Mouse (Mus musculus) midbrain, embryonic 16.5 days (tissue): ENCODE results near the gene Trim7. TPM values are rescaled to one million over a fixed set of nuclear protein-coding genes. Genes with fewer than 3 reads are reported as not detected.
"Not testable (repeated sequence)": the region's sequence is repeated elsewhere in the genome, so short reads cannot be mapped to it uniquely, and the experiment has no call there.

Experiments used
- ATAC-seq: fragments of 200-750 bp; cut with Nextera tagmentation; 2 replicates; pipeline ENCODE4 v1.8.0; 2017; ENCODE audit warnings: moderate TSS enrichment
- H3K27ac ChIP-seq: fragments of 300-500 bp; sonication (generic); 2 replicates; pipeline ENCODE4 v1.5.1; 2014; ENCODE audit warnings: mild to moderate bottlenecking, low read length, mixed read lengths
- H3K27me3 ChIP-seq: fragments of 300-500 bp; sonication (generic); 2 replicates; pipeline ENCODE4 v1.6.1; 2014; ENCODE audit warnings: low read depth, low read length, mixed read lengths; ENCODE audit not compliant: control insufficient read depth, insufficient read depth
- H3K36me3 ChIP-seq: fragments of 300-500 bp; sonication (generic); 2 replicates; pipeline ENCODE4 v1.6.1; 2014; ENCODE audit warnings: mild to moderate bottlenecking, low read length, moderate library complexity, mixed read lengths; ENCODE audit not compliant: control insufficient read depth, insufficient read depth
- H3K4me1 ChIP-seq: fragments of 300-500 bp; sonication (generic); 2 replicates; pipeline ENCODE4 v1.6.1; 2014; ENCODE audit warnings: mild to moderate bottlenecking, low read length, mixed read lengths; ENCODE audit not compliant: control insufficient read depth, insufficient read depth
- H3K4me2 ChIP-seq: fragments of 300-500 bp; sonication (generic); 2 replicates; pipeline ENCODE4 v1.6.1; 2014; ENCODE audit warnings: mild to moderate bottlenecking, low read length, mixed read lengths
- H3K4me3 ChIP-seq: fragments of 300-500 bp; sonication (generic); 2 replicates; pipeline ENCODE4 v1.5.1; 2014; ENCODE audit warnings: low read depth, mild to moderate bottlenecking, low read length, moderate library complexity, mixed read lengths
- H3K9ac ChIP-seq: fragments of 300-500 bp; sonication (generic); 2 replicates; pipeline ENCODE4 v1.6.1; 2014; ENCODE audit warnings: low read depth, low read length, mixed read lengths
- H3K9me3 ChIP-seq: fragments of 300-500 bp; sonication (generic); replicated peaks from 2 replicates; pipeline ENCODE4 v1.6.1; 2014; ENCODE audit warnings: mild to moderate bottlenecking, low read length, mixed read lengths; ENCODE audit not compliant: control insufficient read depth, poor library complexity, severe bottlenecking
- WGBS: fragments of 180-500 bp; shearing (Covaris S2); extraction: QIAGEN DNeasy Blood & Tissue Kit; methylation state at CpG from one replicate; pipeline ENCODE4 v1.1.7; 2014; 5-methylcytosine and 5-hydroxymethylcytosine counted together
- polyA plus RNA-seq: library from polyadenylated mRNA; unstranded; fragments of >200 nt; fragmentation: Nextera tagmentation; extraction: Ambion mirVana; gene quantifications from 2 replicates; pipeline ENCODE4 v1.2.1, GENCODE M21; 2015

Trim7 gene
- polyA plus RNA-seq, 1 experiment from 2014 or later, result 3.6 TPM

DNA sequence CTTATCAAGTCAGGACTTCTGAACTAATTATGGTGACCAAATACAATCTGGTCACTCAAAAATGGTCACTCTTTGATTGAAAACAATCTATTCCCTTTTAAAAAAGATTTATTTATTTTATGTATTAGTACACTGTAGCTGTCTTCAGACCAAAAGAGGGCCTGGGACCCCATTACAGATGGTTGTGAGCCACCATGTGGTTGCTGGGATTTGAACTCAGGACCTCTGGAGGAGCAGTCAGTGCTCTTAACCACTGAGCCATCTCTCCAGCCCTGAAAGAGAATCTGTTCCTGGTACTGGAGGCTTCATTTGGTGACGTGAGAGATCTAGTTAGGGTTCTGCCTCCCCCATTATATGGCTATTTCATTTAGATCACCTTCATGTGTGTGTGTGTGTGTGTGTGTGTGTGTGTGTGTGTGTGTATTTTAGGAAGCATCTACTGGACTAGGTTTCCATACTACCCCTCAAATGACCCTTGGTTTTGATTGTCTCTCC is 49.5 kb downstream of the Trim7 start:
- H3K4me3 ChIP-seq, H3K4me2 ChIP-seq, H3K27ac ChIP-seq, H3K27me3 ChIP-seq, ATAC-seq, H3K9ac ChIP-seq, H3K36me3 ChIP-seq, H3K9me3 ChIP-seq, H3K4me1 ChIP-seq: not testable (repeated sequence)
- WGBS, result 65% methylated on average over 1 of the region's 1 CpGs

DNA sequence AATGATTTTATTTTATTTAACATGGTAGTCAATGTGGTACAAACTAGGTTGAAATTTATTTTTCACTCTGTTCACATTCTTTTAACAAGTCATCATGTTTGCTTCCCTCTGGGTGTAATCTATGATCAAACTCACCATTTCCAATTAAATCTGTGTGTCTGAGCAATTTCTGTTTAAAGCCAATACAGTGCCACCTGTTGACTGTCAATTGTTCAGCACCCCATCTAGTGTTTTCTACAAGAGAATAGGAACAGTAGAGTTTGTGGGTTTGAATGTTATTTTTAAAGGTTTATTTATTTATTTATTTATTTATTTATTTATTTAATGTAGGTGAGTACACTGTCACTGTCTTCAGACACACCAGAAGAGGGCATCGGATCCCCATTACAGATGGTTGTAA is 50.7 kb downstream of the Trim7 start:
- no peak for ATAC-seq

DNA sequence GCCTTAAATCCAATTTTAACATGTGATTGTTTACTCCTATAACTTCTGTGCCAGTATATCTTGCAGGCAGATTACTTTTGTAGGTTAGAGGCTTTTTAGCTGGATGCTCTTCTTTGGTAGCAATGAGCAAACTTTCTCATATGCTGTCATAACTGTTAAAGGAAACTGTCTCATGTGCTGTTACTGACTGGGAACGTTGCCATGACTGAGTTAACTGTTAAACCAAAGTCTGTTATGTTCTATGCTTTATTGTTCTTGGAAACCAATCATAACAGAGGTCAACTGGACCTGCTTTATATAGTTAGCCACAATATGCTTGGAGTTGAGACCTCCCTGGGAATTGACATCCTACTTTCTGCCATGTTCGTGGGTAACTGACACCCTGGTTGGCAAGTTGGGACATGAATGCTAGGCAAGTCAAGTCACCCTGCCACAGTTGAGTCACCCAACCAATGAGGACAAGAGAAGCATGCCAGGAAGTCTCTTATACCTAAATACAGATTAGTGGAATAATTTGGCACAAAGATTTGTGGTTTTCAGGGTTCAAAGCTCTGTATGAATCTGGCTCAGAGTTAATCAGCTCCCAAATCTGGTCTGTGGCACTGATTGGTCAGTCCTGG is 73.0 kb downstream of the Trim7 start:
- Histone ChIP-seq H3K9ac (no peak overlapping the region), H3K27me3 (no peaks in the 10 kb centered on the region), H3K9me3 (no peaks in the 10 kb centered on the region), H3K36me3 (no peaks in the 10 kb centered on the region), H3K4me2 (no peak overlapping the region), H3K27ac (no peak overlapping the region), H3K4me3 (no peak overlapping the region), H3K4me1 (no peaks in the 10 kb centered on the region)
- 80% methylated on average over 2 of the region's 2 CpGs for WGBS
- no peak for ATAC-seq

More for the DNA sequence above, 50.7 kb downstream of the Trim7 start:
- no peak overlapping the region for H3K4me2 ChIP-seq
- H3K9ac ChIP-seq, result no peak overlapping the region
- 89% methylated on average over 1 of the region's 1 CpGs for WGBS
- H3K9me3 ChIP-seq, result no peaks in the 10 kb centered on the region
- H3K4me3 ChIP-seq, result no peak overlapping the region
- no peak overlapping the region for H3K27ac ChIP-seq
- H3K27me3 ChIP-seq, result no peaks in the 10 kb centered on the region
- H3K4me1 ChIP-seq, result peaks cover 2% of the 10 kb centered on the region; the same call in 1 of the 2 replicates
- no peaks in the 10 kb centered on the region for H3K36me3 ChIP-seq

DNA sequence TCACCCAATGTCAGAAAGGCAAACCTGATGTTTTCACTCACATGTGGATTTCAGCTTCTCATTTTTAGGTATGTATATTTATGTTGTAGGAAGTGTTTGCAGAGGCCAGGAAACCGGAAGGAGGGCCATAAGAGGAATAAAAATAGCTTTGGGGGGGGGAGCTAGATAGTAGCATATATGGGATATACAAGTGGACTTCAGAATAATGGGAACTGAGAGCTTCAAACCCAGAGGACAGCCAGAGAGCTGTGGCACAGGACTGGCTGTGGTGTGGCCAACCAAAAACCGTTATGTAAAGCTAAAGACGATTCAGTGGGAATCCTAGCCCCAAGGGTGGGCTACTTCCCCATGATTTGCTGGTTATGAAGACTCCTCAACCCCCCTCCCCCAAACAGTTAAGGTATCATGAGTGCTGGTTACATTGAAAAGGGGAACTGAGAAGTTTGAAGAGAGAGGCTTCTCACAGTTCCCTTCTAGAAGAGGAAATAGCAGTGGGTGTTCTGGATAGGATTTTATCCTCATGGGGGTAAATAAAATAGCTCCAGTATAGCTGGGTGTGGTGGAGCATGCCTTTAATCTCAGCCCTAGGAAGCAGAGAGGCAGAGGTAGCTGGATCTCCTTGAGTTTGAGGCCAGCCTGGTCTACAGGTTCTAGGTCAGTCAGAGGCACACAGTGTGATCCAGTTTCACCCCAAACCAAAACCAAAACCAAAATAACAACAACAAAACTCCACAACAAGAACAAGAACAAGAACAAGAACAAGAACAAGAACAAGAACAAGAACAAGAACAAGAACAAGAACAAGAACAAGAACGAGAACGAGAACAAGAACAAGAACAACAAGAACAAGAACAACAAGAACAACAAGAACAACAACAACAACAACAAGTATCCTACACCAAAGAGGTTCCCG is 75.0 kb downstream of the Trim7 start:
- not testable (repeated sequence) for H3K4me2 ChIP-seq, H3K9me3 ChIP-seq, ATAC-seq, H3K27me3 ChIP-seq, H3K9ac ChIP-seq, H3K27ac ChIP-seq, H3K4me3 ChIP-seq, H3K4me1 ChIP-seq, H3K36me3 ChIP-seq
- 79% methylated on average over 6 of the region's 6 CpGs for WGBS

DNA sequence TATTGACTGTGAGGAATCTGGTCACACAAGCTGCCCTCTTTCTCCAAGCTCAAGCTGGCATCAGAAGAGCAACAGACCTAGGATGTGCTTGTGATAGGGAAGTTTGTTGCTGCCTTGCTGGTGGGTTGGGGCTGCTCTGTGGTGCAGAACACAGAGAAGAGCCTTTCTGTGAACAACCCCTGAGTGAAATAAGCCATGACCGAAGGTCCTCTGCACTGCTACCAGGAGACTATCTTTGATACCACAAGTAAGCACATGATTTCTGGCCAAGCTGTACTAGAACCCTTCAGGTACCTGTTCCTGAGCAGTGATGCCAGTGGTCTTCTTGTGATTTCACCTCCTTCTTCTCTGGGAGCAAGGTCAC is 75.6 kb downstream of the Trim7 start:
- 100% methylated on average over 1 of the region's 1 CpGs for WGBS
- H3K9me3 ChIP-seq, ATAC-seq: not testable (repeated sequence)

More for the DNA sequence above, 75.6 kb downstream of the Trim7 start:
- H3K4me3 ChIP-seq, H3K4me2 ChIP-seq, H3K36me3 ChIP-seq, H3K4me1 ChIP-seq, H3K9ac ChIP-seq, H3K27me3 ChIP-seq, H3K27ac ChIP-seq: not testable (repeated sequence)

Other genes with a start within 250 kb of the Trim7 start
- 347 and 351 TPM in 2 replicates for gene Rack1, start 25.8 kb upstream of the Trim7 start, polyA plus RNA-seq
- 6.7 and 6.9 TPM in 2 replicates for gene Trim41, start 8.8 kb upstream of the Trim7 start, polyA plus RNA-seq
- 1.3 and 1.8 TPM in 2 replicates for gene Gm12184, start 515 bp downstream of the Trim7 start, polyA plus RNA-seq
- gene Irgm1, start 45.5 kb downstream of the Trim7 start, polyA plus RNA-seq, result 2.0 and 2.8 TPM in 2 replicates
- 0.15 and 0.20 TPM in 2 replicates for gene Gm5431, start 76.1 kb downstream of the Trim7 start, polyA plus RNA-seq
- 1.1 and 1.2 TPM in 2 replicates for gene Psme2b, start 120.0 kb downstream of the Trim7 start, polyA plus RNA-seq
- not detected in 2 replicates for gene Olfr56, start 152.7 kb downstream of the Trim7 start, polyA plus RNA-seq
- 0.24 and 0.28 TPM in 2 replicates for gene 9930111J21Rik1, start 153.3 kb downstream of the Trim7 start, polyA plus RNA-seq
- gene Gm12185, start 166.1 kb downstream of the Trim7 start, polyA plus RNA-seq, result not detected in 2 replicates
- not detected in 2 replicates for gene Tgtp1, start 168.0 kb downstream of the Trim7 start, polyA plus RNA-seq
- gene 9930111J21Rik2, start 225.1 kb downstream of the Trim7 start, polyA plus RNA-seq, result 0.23 and 0.35 TPM in 2 replicates
- not detected in 2 replicates for gene Tgtp2, start 238.1 kb downstream of the Trim7 start, polyA plus RNA-seq